Mouse (Mus musculus): ENCODE measurements around the gene Pam16.

Pam16 gene

GRCm38 (mm10) chr16:4624481-4625110 lies at the start of gene Pam16:
Gene Pam16, minus strand, starts transcription at chr16:4624988.
- WGBS = under 1% methylated on average over 56 of the region's 56 CpGs

GRCm38 (mm10) chr16:4674091-4674490 lies 49.3 kb upstream of the Pam16 start:
- WGBS = 73% methylated on average over 4 of the region's 4 CpGs

GRCm38 (mm10) chr16:4670317-4670716 lies 45.5 kb upstream of the Pam16 start:
- WGBS = 82% methylated on average over 5 of the region's 5 CpGs

- 27% methylated on average over 3 of the region's 3 CpGs for WGBS
Observed at GRCm38 (mm10) chr16:4667190-4667808, 42.5 kb upstream of the Pam16 start.

GRCm38 (mm10) chr16:4665726-4666125 lies 40.9 kb upstream of the Pam16 start:
- 82% methylated on average over 2 of the region's 2 CpGs for WGBS

- WGBS = 77% methylated on average over 2 of the region's 2 CpGs
Observed at GRCm38 (mm10) chr16:4663806-4664205, 39.0 kb upstream of the Pam16 start.

GRCm38 (mm10) chr16:4661605-4662004 lies 36.8 kb upstream of the Pam16 start:
- WGBS = 84% methylated on average over 2 of the region's 2 CpGs

- WGBS = 34% methylated on average over 2 of the region's 2 CpGs
Observed at GRCm38 (mm10) chr16:4659326-4659725, 34.5 kb upstream of the Pam16 start.

- 42% methylated on average over 11 of the region's 11 CpGs for WGBS
Observed at GRCm38 (mm10) chr16:4658781-4659245, 34.0 kb upstream of the Pam16 start.

GRCm38 (mm10) chr16:4656571-4657081 lies 31.8 kb upstream of the Pam16 start:
- 65% methylated on average over 9 of the region's 9 CpGs for WGBS

- 37% methylated on average over 11 of the region's 11 CpGs for WGBS
Observed at GRCm38 (mm10) chr16:4655764-4656570, 31.2 kb upstream of the Pam16 start.

GRCm38 (mm10) chr16:4655251-4655734 lies 30.5 kb upstream of the Pam16 start:
- 78% methylated on average over 4 of the region's 4 CpGs for WGBS

GRCm38 (mm10) chr16:4654706-4655105 lies 29.9 kb upstream of the Pam16 start:
- WGBS = 73% methylated on average over 10 of the region's 10 CpGs

- 65% methylated on average over 4 of the region's 4 CpGs for WGBS
Observed at GRCm38 (mm10) chr16:4652707-4653416, 28.1 kb upstream of the Pam16 start.

- WGBS = 76% methylated on average over 7 of the region's 7 CpGs
Observed at GRCm38 (mm10) chr16:4651624-4652023, 26.8 kb upstream of the Pam16 start.

- WGBS = 83% methylated on average over 1 of the region's 1 CpGs
Observed at GRCm38 (mm10) chr16:4651081-4651480, 26.3 kb upstream of the Pam16 start.

- WGBS = 95% methylated on average over 3 of the region's 3 CpGs
Observed at GRCm38 (mm10) chr16:4650161-4650560, 25.4 kb upstream of the Pam16 start.

- WGBS = 92% methylated on average over 11 of the region's 11 CpGs
Observed at GRCm38 (mm10) chr16:4649692-4650091, 24.9 kb upstream of the Pam16 start.

- 88% methylated on average over 5 of the region's 5 CpGs for whole genome bisulfite sequencing
Observed at GRCm38 (mm10) chr16:4649211-4649610, 24.4 kb upstream of the Pam16 start.

- WGBS = 90% methylated on average over 28 of the region's 28 CpGs
Observed at GRCm38 (mm10) chr16:4648416-4649023, 23.7 kb upstream of the Pam16 start.

- 52% methylated on average over 13 of the region's 13 CpGs for WGBS
Observed at GRCm38 (mm10) chr16:4647651-4648141, 22.9 kb upstream of the Pam16 start.
